Mouse (Mus musculus): ENCODE measurements around the gene Lhx2. TPM values are rescaled to one million over a fixed set of nuclear protein-coding genes. Genes with fewer than 3 reads are reported as not detected.
A peak's percentile ranks its signal among the peaks of the same experiment; 100 is the strongest.

Lhx2 gene
- polyA plus RNA-seq, 1 experiment from 2014 or later: 26.4 TPM

GRCm38 (mm10) chr2:38410227-38410626 is 71.1 kb downstream of the Lhx2 start:
- Histone ChIP-seq H3K4me1 (replicated peaks) (peaks cover 10% of the 10 kb centered on the region), H3K27me3 (ENCODE audit: insufficient read depth, poor library complexity, severe bottlenecking) (0 out of 2 replicates have a peak, but pooled peaks cover 8% of the 10 kb centered on the region), H3K36me3 (no peaks in the 10 kb centered on the region), H3K9me3 (no peaks in the 10 kb centered on the region), H3K27ac (no peak overlapping the region), H3K4me3 (no peak overlapping the region)
- no peak for DNase-seq (ENCODE audit: low spot score)
- WGBS: 86% methylated on average over 6 of the region's 6 CpGs

- H3K36me3 ChIP-seq: no peaks in the 10 kb centered on the region
- no peak for DNase-seq (ENCODE audit: low spot score)
- H3K27ac ChIP-seq: no peak overlapping the region
- 0 out of 2 replicates have a peak, but pooled peaks cover 8% of the 10 kb centered on the region for H3K27me3 ChIP-seq (ENCODE audit: insufficient read depth, poor library complexity, severe bottlenecking)
- peaks cover 10% of the 10 kb centered on the region for H3K4me1 ChIP-seq (replicated peaks)
- 28% methylated on average over 11 of the region's 11 CpGs for WGBS
- H3K4me3 ChIP-seq: no peak overlapping the region
- H3K9me3 ChIP-seq: no peaks in the 10 kb centered on the region
Observed at GRCm38 (mm10) chr2:38412599-38413177, 73.6 kb downstream of the Lhx2 start.

- H3K27me3 ChIP-seq (ENCODE audit: insufficient read depth, poor library complexity, severe bottlenecking): 0 out of 2 replicates have a peak, but pooled peaks cover 21% of the 10 kb centered on the region
- H3K27ac ChIP-seq: no peak overlapping the region
- WGBS: 20% methylated on average over 4 of the region's 4 CpGs
- H3K4me3 ChIP-seq: no peak overlapping the region
- no peaks in the 10 kb centered on the region for H3K36me3 ChIP-seq
- peak; percentile 67 for DNase-seq (ENCODE audit: low spot score)
- no peaks in the 10 kb centered on the region for H3K9me3 ChIP-seq
- peaks cover 17% of the 10 kb centered on the region for H3K4me1 ChIP-seq (replicated peaks)
Observed at GRCm38 (mm10) chr2:38417970-38418369, 78.9 kb downstream of the Lhx2 start.

Other genes with a start within 250 kb of the Lhx2 start
- gene Dennd1a, start 51.9 kb upstream of the Lhx2 start, polyA plus RNA-seq (2016; fragmentation: Nextera tagmentation; extraction: Ambion mirVana): 11.7 and 12.7 TPM in 2 replicates
- gene Nek6, start 172.4 kb downstream of the Lhx2 start, polyA plus RNA-seq (2016; fragmentation: Nextera tagmentation; extraction: Ambion mirVana): 68.8 and 77.5 TPM in 2 replicates

All from hindbrain, embryonic 10.5 days (tissue).